Mouse (Mus musculus): ENCODE data around the gene Rab1b.
"Not testable (repeated sequence)": the region's sequence is repeated elsewhere in the genome, so short reads cannot be mapped to it uniquely, and the experiment has no call there.

Rab1b gene

GRCm38 (mm10) chr19:5097521-5098362 is 9.1 kb downstream of the Rab1b start:
- no peak for DNase-seq (ENCODE audit: low spot score)

- no peak for DNase-seq (ENCODE audit: low spot score)
Observed at GRCm38 (mm10) chr19:5095887-5096474, 10.9 kb downstream of the Rab1b start.

DNA sequence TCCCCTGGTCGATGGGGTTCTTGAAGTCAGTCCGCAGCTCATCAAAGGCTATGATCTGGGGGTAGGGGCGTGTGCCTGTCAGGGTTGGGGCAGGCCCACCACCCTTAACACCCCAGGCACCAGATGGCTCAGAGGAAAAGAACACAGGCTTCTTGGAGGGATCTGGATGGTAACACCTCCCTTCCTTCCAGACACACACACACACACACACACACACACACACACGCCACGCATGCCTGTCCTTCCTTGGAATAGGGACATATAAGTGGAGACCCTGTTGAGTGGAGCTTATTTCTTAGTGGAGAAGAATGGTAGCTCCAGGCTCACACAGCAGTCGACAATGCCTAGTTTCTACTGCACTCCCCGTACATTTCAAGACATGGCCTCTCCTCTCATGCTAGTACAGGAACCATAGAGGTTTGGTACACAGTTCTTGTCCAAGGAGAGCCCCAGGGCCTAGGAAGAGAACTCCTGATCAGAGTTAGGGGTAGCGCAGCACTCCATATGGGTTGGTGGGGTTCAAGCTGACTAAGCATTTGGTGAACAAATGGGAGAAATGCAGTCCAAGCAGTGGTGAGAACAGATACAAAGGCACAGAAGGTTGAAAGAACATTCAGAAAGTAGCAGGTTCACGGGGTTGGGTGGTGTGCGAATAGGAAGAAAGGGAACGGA is 12.0 kb downstream of the Rab1b start:
- DNase-seq (ENCODE audit: low spot score): no peak

GRCm38 (mm10) chr19:5094243-5094632 is 12.6 kb downstream of the Rab1b start:
- DNase-seq (ENCODE audit: low spot score): peak; percentile 87

DNA sequence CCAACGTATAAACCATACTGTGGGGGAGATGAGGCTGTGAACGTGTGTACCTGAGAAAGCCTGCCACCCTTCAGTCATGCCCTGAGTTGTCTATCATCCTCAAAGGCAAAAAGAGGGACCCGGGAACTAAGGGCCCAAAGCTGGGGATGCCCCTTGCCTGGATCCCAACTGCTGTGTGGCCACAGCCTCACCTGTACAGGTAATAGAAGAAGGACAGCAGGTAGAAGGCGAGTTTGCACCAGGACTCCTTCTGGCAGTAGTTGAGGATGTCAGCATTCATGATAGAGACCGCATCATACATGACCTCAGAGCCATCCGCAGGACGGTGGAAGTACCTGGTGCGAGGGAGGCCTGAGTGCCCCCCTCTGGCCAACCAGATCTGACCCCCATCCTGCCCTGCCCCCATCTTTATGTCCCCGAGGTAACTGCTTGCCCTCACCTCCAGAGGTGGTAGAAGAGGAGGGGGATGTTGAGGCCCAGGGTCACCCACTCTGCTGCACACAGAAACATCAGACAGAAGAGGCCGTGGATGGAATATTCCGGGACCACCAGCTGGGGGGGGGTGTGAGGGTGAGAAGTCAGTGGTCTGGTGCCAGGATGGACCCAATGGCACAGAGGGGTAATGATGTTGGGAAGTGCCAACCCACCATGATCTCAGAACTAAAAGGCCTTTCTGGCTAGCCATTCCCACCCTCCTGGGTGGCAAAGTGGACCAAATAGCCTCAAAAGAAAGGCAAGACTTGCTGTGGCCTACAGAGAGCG is 13.2 kb downstream of the Rab1b start:
- DNase-seq (ENCODE audit: low spot score): no peak

DNA sequence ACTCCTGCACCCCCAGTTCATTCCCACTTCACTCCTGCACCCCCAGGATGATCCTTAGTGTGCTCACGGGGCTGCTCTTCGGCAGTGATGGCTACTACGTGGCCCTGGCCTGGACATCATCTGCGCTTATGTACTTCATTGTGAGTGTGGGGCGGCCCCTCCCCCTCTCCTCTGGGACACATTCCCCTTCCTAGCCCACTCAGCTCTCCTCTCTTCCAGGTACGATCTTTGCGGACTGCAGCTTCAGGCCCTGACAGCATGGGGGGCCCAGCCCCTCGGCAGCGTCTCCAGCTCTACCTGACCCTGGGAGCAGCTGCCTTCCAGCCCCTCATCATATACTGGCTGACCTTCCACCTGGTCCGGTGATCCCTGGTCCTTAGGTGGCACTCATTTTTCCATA is 14.8 kb downstream of the Rab1b start:
- no peak for DNase-seq (ENCODE audit: low spot score)

- no peak for DNase-seq (ENCODE audit: low spot score)
Observed at GRCm38 (mm10) chr19:5089324-5089723, 17.5 kb downstream of the Rab1b start.

GRCm38 (mm10) chr19:5087884-5088728 is 18.8 kb downstream of the Rab1b start, which contains the start of gene Yif1a:
TSS of gene Yif1a (plus strand) at chr19:5088538.
- peak; percentile 99 for DNase-seq (ENCODE audit: low spot score)

- DNase-seq (ENCODE audit: low spot score): not testable (repeated sequence)
Observed at GRCm38 (mm10) chr19:5086533-5086932, 20.3 kb downstream of the Rab1b start.

DNA sequence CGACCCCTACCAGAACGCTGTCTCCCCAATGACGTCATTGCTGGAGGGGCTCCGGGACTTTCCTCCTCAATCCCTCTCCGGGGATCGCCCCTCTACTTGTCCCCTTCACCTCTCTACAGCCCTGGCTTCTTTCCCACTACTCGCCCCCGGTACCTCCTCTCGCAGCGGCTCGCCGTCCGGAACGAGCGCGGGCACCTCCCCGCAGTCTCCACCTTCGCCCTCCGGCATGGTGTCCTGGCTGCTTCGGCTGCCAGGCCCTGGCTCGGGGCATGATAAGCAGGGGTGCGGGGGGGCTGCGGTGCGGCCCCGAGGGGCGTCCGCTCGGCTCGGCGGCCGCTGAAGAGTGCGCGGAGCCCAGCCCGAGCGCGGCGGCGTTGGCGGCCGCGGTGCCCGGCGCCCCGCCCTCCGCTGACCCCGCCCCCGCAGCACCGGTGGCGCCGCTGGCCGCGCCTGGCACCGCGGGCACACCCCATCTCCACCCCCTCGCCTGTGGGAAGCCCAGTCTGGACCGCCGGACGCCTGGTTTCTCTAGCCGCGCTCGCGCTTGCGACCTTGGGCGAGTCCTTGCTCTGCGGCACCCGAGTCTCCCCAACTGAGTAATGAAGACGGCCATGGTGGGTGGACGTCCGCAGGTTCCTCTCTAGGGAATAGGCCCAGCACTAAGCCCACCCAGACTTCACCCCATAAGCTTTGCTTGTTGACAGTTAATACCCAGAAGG is 21.6 kb downstream of the Rab1b start, which contains the start of gene Tmem151a:
Gene Tmem151a (minus strand): TSS at position 387 of the 719 bp plus-strand sequence.
- no peak for DNase-seq (ENCODE audit: low spot score)

GRCm38 (mm10) chr19:5084834-5085144 is 22.1 kb downstream of the Rab1b start:
- no peak for DNase-seq (ENCODE audit: low spot score)

GRCm38 (mm10) chr19:5083961-5084833 is 22.7 kb downstream of the Rab1b start:
- DNase-seq (ENCODE audit: low spot score): no peak

DNA sequence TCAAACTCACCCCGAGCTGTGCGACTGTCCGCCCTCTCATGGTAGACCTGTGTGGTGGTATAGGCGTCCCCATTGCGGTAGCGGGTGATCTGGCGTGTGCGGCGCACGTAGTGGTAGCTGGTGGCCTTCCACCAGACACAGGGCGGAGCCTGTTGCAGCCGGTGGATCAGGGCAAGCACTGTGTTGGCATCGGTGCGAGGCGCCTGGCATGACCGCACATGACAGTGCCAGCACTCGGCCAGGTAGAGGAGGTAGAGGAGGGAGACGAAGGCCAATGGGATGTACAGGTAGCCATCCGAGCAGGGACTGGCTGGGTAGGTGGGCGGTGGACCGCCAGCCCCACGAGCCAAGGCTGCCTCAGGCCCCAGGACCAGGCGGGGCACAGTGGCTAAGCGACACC is 24.3 kb downstream of the Rab1b start:
- no peak for DNase-seq (ENCODE audit: low spot score)

GRCm38 (mm10) chr19:5082005-5082404 is 24.9 kb downstream of the Rab1b start:
- DNase-seq (ENCODE audit: low spot score): no peak

DNA sequence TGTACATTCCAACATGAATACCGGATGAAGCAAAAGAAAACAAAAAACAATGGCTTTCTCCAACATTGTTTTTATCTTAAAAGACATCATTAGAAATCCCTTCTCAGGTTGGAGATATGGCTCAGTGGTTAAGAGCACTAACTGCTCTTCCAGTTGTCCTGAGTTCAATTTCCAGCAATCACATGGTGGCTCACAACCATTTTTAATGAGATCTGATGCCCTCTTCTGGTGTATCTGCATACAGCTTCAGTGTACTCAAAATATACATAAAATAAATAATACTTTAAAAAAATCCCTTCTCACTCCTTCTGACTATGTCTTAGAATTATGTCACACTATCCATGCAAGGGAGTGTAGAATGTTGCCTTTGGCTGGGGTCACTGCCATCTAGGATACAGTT is 27.6 kb downstream of the Rab1b start:
- no peak for DNase-seq (ENCODE audit: low spot score)

GRCm38 (mm10) chr19:5073518-5073917 is 33.4 kb downstream of the Rab1b start:
- DNase-seq (ENCODE audit: low spot score): no peak

DNA sequence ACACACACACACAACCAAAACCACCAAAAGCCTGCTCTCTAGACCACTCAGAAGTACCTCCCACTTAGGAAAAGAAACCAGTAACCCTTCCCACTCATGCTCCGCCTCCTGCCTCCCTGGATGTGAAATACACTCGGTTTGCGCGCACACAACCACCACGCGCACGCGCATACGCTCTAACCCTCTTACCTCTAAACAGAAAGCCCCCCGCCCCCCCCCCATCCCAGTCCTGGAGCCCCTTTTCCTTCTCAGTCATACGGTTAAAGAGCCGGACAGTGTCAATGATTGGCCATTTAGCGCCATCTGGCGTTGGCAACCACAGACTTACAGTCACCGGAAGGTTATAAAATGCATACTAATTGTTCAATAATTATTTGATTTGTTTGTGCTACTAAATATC is 33.8 kb downstream of the Rab1b start:
- DNase-seq (ENCODE audit: low spot score): peak; percentile 48

DNA sequence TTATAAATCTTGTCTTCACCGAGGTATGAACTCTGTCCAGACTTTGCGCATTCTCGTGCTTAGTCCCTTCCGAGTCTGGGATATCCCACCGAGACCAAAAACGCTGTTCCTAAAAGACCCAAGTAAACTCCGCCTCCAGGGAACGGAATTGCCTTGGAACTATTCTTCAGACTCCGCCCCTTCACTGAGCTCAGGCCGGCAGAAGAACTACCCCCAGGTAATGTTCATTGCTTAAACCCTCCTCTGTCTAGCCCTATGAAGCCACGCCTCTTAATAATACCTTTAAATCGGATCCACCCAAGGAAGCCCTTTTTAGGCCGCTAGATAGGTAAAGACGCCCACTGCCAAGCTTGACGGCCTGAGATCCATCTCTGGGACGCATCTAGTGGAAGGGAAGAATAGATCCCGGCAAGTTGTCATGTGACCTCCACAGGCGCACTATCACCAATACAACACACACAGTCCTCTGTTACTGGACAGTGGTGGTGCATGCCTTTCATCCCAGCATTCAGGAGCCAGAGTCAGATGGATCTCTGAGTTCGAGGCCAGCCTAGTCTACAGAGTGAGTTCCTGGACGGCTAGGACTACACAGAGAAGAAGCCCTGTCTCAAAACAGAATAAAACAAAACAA is 34.4 kb downstream of the Rab1b start:
- no peak for DNase-seq (ENCODE audit: low spot score)

All from lung, postnatal 25 days (tissue).